Mouse (Mus musculus) kidney, embryonic 14.5 days (tissue): ENCODE measurements around the gene Hmgn3. TPM values are rescaled to one million over a fixed set of nuclear protein-coding genes. Genes with fewer than 3 reads are reported as not detected.

Source experiments
- ATAC-seq: fragments of 200-750 bp; cut with Nextera tagmentation; 2 replicates; pipeline ENCODE4 v1.8.0; 2017; ENCODE audit warnings: moderate number of reproducible peaks, mild to moderate bottlenecking, moderate TSS enrichment, moderate library complexity; ENCODE audit not compliant: low FRiP score, low TSS enrichment
- H3K27ac ChIP-seq: fragments of 300-500 bp; sonication (generic); 2 replicates; pipeline ENCODE4 v1.5.1; 2014; ENCODE audit warnings: low read depth, mild to moderate bottlenecking, low read length, moderate library complexity, mixed read lengths
- H3K27me3 ChIP-seq: fragments of 300-500 bp; sonication (generic); 2 replicates; pipeline ENCODE4 v1.6.1; 2014; ENCODE audit warnings: mild to moderate bottlenecking, low read length; ENCODE audit not compliant: control insufficient read depth, insufficient read depth
- H3K36me3 ChIP-seq: fragments of 300-500 bp; sonication (generic); 2 replicates; pipeline ENCODE4 v1.6.1; 2014; ENCODE audit warnings: low read length, mixed read lengths; ENCODE audit not compliant: control insufficient read depth, insufficient read depth
- H3K4me1 ChIP-seq: fragments of 300-500 bp; sonication (generic); 2 replicates; pipeline ENCODE4 v1.6.1; 2014; ENCODE audit warnings: low read length, mixed read lengths; ENCODE audit not compliant: control insufficient read depth, insufficient read depth
- H3K4me2 ChIP-seq: fragments of 300-500 bp; sonication (generic); replicated peaks from 2 replicates; pipeline ENCODE4 v1.6.1; 2014; ENCODE audit warnings: low read depth, mild to moderate bottlenecking, low read length
- H3K4me3 ChIP-seq: fragments of 300-500 bp; sonication (generic); 2 replicates; pipeline ENCODE4 v1.5.1; 2014; ENCODE audit warnings: mild to moderate bottlenecking, low read length
- H3K9ac ChIP-seq: fragments of 300-500 bp; sonication (generic); 2 replicates; pipeline ENCODE4 v1.6.1; 2014; ENCODE audit warnings: low read depth, mild to moderate bottlenecking, low read length, moderate library complexity
- H3K9me3 ChIP-seq: fragments of 300-500 bp; sonication (generic); 2 replicates; pipeline ENCODE4 v1.6.1; 2016; ENCODE audit warnings: low read length; ENCODE audit not compliant: control insufficient read depth
- WGBS: fragments of 180-500 bp; shearing (Covaris S2); extraction: QIAGEN DNeasy Blood & Tissue Kit; methylation state at CpG from one replicate; pipeline ENCODE4 v1.1.7; 2014; 5-methylcytosine and 5-hydroxymethylcytosine counted together
- polyA plus RNA-seq: library from polyadenylated mRNA; unstranded; fragments of >200 nt; fragmentation: Nextera tagmentation; extraction: Ambion mirVana; gene quantifications from 2 replicates; pipeline ENCODE4 v1.2.1, GENCODE M21; 2014

The Hmgn3 gene
- polyA plus RNA-seq, 1 experiment from 2014 or later: 111 TPM

GRCm38 (mm10) chr9:83117486-83117885 lies 29.0 kb downstream of the Hmgn3 start:
- Histone ChIP-seq H3K9ac (no peak overlapping the region), H3K4me3 (no peak overlapping the region), H3K4me1 (no peaks in the 10 kb centered on the region), H3K36me3 (no peaks in the 10 kb centered on the region), H3K27me3 (no peaks in the 10 kb centered on the region), H3K27ac (no peak overlapping the region), H3K4me2 (no peak overlapping the region), H3K9me3 (no peaks in the 10 kb centered on the region)
- no peak for ATAC-seq
- WGBS: 70% methylated on average over 7 of the region's 7 CpGs

- no peaks in the 10 kb centered on the region for H3K4me1 ChIP-seq
- H3K4me2 ChIP-seq: no peak overlapping the region
- H3K27ac ChIP-seq: no peak overlapping the region
- H3K9ac ChIP-seq: no peak overlapping the region
- H3K4me3 ChIP-seq: no peak overlapping the region
- H3K9me3 ChIP-seq: no peaks in the 10 kb centered on the region
- 72% methylated on average over 15 of the region's 15 CpGs for WGBS
- H3K27me3 ChIP-seq: no peaks in the 10 kb centered on the region
- no peak for ATAC-seq
- H3K36me3 ChIP-seq: no peaks in the 10 kb centered on the region
These were observed 29.6 kb downstream of the Hmgn3 start for GRCm38 (mm10) chr9:83116774-83117474.

- Histone ChIP-seq H3K27ac (no peak overlapping the region), H3K4me2 (no peak overlapping the region), H3K27me3 (no peaks in the 10 kb centered on the region), H3K4me3 (no peak overlapping the region), H3K9me3 (no peaks in the 10 kb centered on the region), H3K36me3 (no peaks in the 10 kb centered on the region), H3K9ac (no peak overlapping the region), H3K4me1 (no peaks in the 10 kb centered on the region)
- WGBS: 90% methylated on average over 2 of the region's 2 CpGs
- ATAC-seq: no peak
These were observed 30.8 kb downstream of the Hmgn3 start for GRCm38 (mm10) chr9:83115676-83116075.

GRCm38 (mm10) chr9:83113800-83114217 lies 32.7 kb downstream of the Hmgn3 start:
- ATAC-seq: no peak
- H3K4me1 ChIP-seq: no peaks in the 10 kb centered on the region
- no peak overlapping the region for H3K4me3 ChIP-seq
- no peak overlapping the region for H3K9ac ChIP-seq
- H3K27ac ChIP-seq: no peak overlapping the region
- H3K9me3 ChIP-seq: no peaks in the 10 kb centered on the region
- WGBS: 79% methylated on average over 10 of the region's 10 CpGs
- H3K27me3 ChIP-seq: no peaks in the 10 kb centered on the region
- H3K36me3 ChIP-seq: no peaks in the 10 kb centered on the region
- H3K4me2 ChIP-seq: no peak overlapping the region

GRCm38 (mm10) chr9:83112305-83112768 lies 34.1 kb downstream of the Hmgn3 start:
- Histone ChIP-seq H3K4me2 (no peak overlapping the region), H3K27me3 (no peaks in the 10 kb centered on the region), H3K9ac (no peak overlapping the region), H3K4me3 (no peak overlapping the region), H3K27ac (no peak overlapping the region), H3K4me1 (no peaks in the 10 kb centered on the region), H3K36me3 (no peaks in the 10 kb centered on the region), H3K9me3 (no peaks in the 10 kb centered on the region)
- ATAC-seq: no peak
- 54% methylated on average over 9 of the region's 9 CpGs for WGBS

- no peak for ATAC-seq
- Histone ChIP-seq H3K27ac (no peak overlapping the region), H3K4me3 (no peak overlapping the region), H3K4me2 (no peak overlapping the region), H3K9ac (no peak overlapping the region), H3K9me3 (no peaks in the 10 kb centered on the region), H3K36me3 (no peaks in the 10 kb centered on the region), H3K27me3 (no peaks in the 10 kb centered on the region), H3K4me1 (no peaks in the 10 kb centered on the region)
- WGBS: 40% methylated on average over 3 of the region's 3 CpGs
These were observed 34.7 kb downstream of the Hmgn3 start for GRCm38 (mm10) chr9:83111789-83112188.

GRCm38 (mm10) chr9:83111117-83111686 lies 35.3 kb downstream of the Hmgn3 start:
- Histone ChIP-seq H3K27me3 (no peaks in the 10 kb centered on the region), H3K4me3 (no peak overlapping the region)
- 85% methylated on average over 9 of the region's 9 CpGs for WGBS

GRCm38 (mm10) chr9:83110406-83111116 lies 35.9 kb downstream of the Hmgn3 start:
- Histone ChIP-seq H3K36me3 (no peaks in the 10 kb centered on the region), H3K27me3 (no peaks in the 10 kb centered on the region), H3K9ac (no peak overlapping the region), H3K4me3 (no peak overlapping the region), H3K27ac (no peak overlapping the region), H3K4me2 (no peak overlapping the region), H3K9me3 (no peaks in the 10 kb centered on the region), H3K4me1 (no peaks in the 10 kb centered on the region)
- WGBS: 89% methylated on average over 9 of the region's 9 CpGs
- ATAC-seq: no peak

More at GRCm38 (mm10) chr9:83111117-83111686, 35.3 kb downstream of the Hmgn3 start:
- Histone ChIP-seq H3K36me3 (no peaks in the 10 kb centered on the region), H3K4me1 (no peaks in the 10 kb centered on the region), H3K9ac (no peak overlapping the region), H3K9me3 (no peaks in the 10 kb centered on the region), H3K4me2 (no peak overlapping the region), H3K27ac (no peak overlapping the region)
- ATAC-seq: no peak

- no peaks in the 10 kb centered on the region for H3K36me3 ChIP-seq
- no peaks in the 10 kb centered on the region for H3K27me3 ChIP-seq
- H3K9ac ChIP-seq: no peak overlapping the region
- WGBS: 95% methylated on average over 6 of the region's 6 CpGs
- H3K4me2 ChIP-seq: no peak overlapping the region
- H3K9me3 ChIP-seq: no peaks in the 10 kb centered on the region
- no peaks in the 10 kb centered on the region for H3K4me1 ChIP-seq
- ATAC-seq: no peak
- no peak overlapping the region for H3K4me3 ChIP-seq
- no peak overlapping the region for H3K27ac ChIP-seq
These were observed 36.8 kb downstream of the Hmgn3 start for GRCm38 (mm10) chr9:83109705-83110104.
